Mouse (Mus musculus) cortical plate, adult 2 months (tissue): ENCODE measurements around the gene Btbd16. TPM values are rescaled to one million over a fixed set of nuclear protein-coding genes. Genes with fewer than 3 reads are reported as not detected.

Experiments
- H3K27ac ChIP-seq: fragments of 200-500 bp; 2 replicates; pipeline ENCODE4 v1.5.1; 2012; ENCODE audit warnings: low read length, control low read depth, inconsistent platforms; ENCODE audit not compliant: insufficient read depth
- H3K4me1 ChIP-seq: fragments of 200-500 bp; 2 replicates; pipeline ENCODE4 v1.6.1; 2011; ENCODE audit warnings: low read length; ENCODE audit not compliant: control insufficient read depth, insufficient read depth
- H3K4me3 ChIP-seq: fragments of 200-500 bp; 2 replicates; pipeline ENCODE4 v1.5.1; 2011; ENCODE audit warnings: mild to moderate bottlenecking, low read length, control low read depth; ENCODE audit not compliant: insufficient read depth
- CTCF ChIP-seq: fragments of 200-500 bp; IDR thresholded peaks from 2 replicates; pipeline ENCODE4 v1.5.1; 2011; ENCODE audit warnings: mild to moderate bottlenecking, control low read depth, low read length; ENCODE audit not compliant: insufficient read depth; ENCODE audit errors: extremely low read depth
- POLR2A ChIP-seq: fragments of 200-500 bp; IDR thresholded peaks from 2 replicates; pipeline ENCODE4 v1.6.1; 2011; ENCODE audit warnings: mild to moderate bottlenecking, low read length, control low read depth; ENCODE audit not compliant: insufficient read depth; ENCODE audit errors: extremely low read depth
- polyA plus RNA-seq: library from polyadenylated mRNA; depleted of rRNA; stranded (reverse); fragments of >200 nt; gene quantifications from 2 replicates; pipeline ENCODE4 v1.2.3, GENCODE M21; 2012

Gene Btbd16
- polyA plus RNA-seq, 1 experiment, result 0.86 TPM

DNA sequence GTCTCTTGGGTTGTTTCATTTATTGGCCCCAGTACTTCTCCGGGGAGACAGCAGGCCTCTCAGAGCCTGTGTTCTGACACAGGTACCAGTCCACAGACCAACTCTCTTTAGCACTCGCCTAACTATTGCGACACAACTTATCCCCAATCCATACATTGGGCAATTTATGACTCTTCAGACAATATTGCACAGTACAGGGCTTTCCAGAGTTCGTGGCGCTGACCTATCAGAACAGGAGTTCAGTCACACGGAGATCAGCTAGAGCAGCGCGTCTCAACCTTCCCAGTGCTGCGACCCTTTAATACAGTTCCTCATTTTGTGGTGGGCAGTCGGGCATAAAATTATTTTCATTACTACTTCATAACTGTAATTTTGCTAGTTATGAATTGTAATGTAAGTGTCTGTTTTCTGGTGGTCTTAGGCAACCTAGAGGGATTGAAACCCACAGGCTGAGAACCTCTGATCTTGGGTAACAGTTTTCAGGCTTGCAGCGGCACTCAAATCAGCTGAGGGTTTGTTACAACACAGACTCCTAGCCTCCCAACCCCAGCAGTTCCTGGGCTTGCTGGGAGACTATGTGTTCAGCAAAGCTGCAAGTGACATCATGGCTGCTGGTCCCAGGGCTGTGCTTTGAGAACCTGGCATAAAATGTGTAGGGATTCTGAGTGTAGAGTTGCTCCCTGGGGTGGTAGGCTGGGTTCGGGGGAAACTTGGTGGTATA is 65.7 kb downstream of the Btbd16 start:
- peaks cover 6% of the 10 kb centered on the region for H3K4me1 ChIP-seq

DNA sequence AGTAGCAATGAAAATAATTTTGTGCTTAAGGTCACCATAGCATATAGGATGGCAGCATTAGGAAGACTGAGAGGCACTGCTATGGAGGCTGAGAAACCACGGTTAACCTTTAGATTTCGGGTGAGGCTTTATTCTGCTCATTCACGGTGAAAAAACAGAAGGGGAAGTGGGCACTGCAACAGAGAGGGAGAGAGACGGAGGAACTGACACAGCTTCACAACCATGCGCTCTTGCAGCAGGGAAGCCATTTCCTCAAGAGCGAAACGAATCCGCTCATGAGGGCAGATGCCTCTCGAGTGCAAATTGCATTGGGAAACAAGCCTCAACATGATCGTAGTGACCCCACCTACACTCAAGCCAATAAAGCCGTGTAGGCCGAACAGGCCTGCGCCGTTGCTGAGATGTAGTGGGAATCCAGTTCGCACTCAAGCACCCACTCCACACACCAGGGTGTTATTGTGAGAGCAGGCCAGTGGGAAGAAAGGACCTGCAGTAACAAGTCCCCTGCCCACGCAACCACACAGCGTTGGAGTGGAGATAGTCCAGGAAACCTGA is 73.4 kb downstream of the Btbd16 start:
- H3K4me1 ChIP-seq, result no peaks in the 10 kb centered on the region
- H3K27ac ChIP-seq, result no peak overlapping the region
- no peak overlapping the region for H3K4me3 ChIP-seq
- TF ChIP-seq POLR2A, result no peak
- no peak for TF ChIP-seq CTCF

More for the DNA sequence above, 65.7 kb downstream of the Btbd16 start:
- H3K4me3 ChIP-seq, result no peak overlapping the region
- no peak overlapping the region for H3K27ac ChIP-seq
- TF ChIP-seq POLR2A (no peak), CTCF (no peak)

DNA sequence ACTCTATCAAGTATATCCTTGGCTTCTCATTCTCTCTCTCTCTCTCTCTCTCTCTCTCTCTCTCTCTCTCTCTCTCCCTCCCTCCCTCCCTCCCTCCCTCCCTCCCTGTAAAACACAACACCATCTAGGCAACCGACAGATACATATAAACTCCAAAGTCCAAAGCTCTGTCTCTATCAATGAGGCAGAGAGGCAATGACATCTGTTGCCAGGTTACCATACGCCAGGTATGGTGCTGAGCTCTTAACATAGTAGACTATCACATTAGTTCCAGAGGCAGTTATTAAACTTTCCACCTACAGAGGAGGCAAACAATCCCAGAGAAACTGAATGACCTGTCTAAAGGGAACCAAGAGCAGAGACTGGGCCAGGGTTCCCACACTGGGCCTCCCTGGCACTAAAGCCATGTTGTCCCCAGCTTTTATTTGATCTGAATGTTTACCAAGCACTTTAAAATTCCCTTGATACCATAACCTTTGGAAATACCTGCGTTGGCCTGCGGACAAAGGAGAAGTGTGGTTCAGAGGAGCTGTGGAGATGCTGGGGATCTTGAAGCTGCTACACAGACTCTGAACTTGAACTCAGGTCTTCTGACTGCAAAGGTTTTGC is 80.9 kb downstream of the Btbd16 start:
- Histone ChIP-seq H3K27ac (no peak overlapping the region), H3K4me3 (no peak overlapping the region), H3K4me1 (no peaks in the 10 kb centered on the region)
- no peak for TF ChIP-seq POLR2A
- no peak for TF ChIP-seq CTCF

DNA sequence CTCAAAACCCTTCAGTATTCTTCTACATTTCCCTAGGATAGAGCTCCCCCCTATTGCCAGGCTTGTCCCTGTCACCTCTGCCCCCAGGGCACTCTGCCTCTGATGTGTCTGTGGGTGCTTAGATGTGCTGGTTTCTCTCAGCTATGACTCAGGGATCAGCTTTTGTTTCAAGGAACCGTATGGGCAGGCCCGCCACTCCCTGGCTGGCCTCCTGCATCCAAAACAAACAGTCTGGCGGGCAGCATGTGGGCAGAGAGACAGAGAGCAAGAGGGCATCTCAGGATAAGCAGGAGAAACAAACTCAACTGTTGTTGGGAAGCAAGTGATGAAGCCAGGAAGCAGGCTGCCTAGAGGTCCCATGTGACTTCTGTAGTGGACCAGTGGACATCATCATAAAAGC is 81.8 kb downstream of the Btbd16 start:
- no peak overlapping the region for H3K4me3 ChIP-seq
- TF ChIP-seq POLR2A (no peak), CTCF (no peak)
- no peaks in the 10 kb centered on the region for H3K4me1 ChIP-seq
- no peak overlapping the region for H3K27ac ChIP-seq

DNA sequence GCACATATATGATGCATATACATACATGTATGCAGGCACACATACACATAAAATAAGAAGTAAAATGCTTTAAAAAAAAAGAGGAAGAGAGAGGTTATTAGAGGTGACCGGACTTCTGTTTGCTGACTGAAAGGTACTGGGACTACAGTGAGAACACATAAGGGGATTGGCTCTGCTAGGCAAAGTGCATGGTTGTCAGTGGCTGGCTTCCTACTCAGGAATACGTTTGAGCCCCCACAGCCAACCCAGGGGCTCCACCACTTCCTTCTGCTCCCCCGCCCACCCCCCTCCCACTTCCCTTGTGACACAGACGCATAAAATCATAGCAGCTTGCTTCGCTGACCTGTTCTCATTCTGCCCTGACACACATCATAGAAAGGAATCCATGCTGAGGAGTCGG is 84.1 kb downstream of the Btbd16 start:
- no peak for TF ChIP-seq POLR2A
- no peak for TF ChIP-seq CTCF

DNA sequence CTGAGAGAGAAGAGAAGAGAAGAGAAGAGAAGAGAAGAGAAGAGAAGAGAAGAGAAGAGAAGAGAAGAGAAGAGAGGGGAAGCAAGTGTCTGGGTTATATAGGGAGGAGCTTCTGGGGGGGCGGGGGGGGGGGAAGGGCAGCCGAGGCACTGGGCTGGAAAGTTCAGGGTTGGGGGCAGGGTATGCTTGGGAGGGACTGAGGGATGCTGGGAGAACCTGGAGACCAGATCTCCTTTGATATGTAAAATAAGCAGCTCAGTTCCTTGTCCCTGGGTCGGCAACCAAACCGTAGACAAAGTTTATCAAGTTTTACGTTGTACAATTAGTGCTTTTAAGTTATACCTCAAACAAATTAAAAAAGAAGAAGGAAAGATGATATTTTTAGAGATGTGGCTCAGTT is 86.1 kb downstream of the Btbd16 start:
- Histone ChIP-seq H3K4me3 (no peak overlapping the region), H3K27ac (no peak overlapping the region), H3K4me1 (no peaks in the 10 kb centered on the region)
- TF ChIP-seq CTCF (no peak), POLR2A (no peak)

More for the DNA sequence above, 84.1 kb downstream of the Btbd16 start:
- H3K27ac ChIP-seq, result no peak overlapping the region
- H3K4me3 ChIP-seq, result no peak overlapping the region
- no peaks in the 10 kb centered on the region for H3K4me1 ChIP-seq

DNA sequence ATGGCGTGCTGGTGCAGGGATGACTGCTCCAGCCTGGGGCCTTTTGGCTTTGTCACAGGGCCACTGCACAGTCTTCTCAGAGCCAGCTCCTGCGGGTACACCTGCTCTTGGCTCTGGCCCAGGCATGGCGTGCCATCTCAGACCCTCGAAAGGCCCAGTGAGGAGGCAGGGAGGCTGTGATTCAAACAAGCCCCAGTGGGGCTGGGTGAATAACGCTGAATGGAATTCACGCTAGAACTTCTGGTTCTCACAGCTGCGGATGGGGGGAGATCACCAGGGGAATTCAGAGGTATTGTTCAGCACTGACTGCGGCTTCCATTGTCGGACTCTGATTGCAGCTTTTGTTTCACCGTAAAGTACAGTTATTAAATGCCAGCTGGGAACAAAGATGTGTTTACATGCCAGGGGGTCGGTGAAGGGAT is 86.9 kb downstream of the Btbd16 start:
- H3K4me1 ChIP-seq, result no peaks in the 10 kb centered on the region
- peak overlapping the region; percentile 5; the same call in 1 of the 2 replicates for H3K27ac ChIP-seq
- no peak overlapping the region for H3K4me3 ChIP-seq
- TF ChIP-seq CTCF (no peak), POLR2A (no peak)

DNA sequence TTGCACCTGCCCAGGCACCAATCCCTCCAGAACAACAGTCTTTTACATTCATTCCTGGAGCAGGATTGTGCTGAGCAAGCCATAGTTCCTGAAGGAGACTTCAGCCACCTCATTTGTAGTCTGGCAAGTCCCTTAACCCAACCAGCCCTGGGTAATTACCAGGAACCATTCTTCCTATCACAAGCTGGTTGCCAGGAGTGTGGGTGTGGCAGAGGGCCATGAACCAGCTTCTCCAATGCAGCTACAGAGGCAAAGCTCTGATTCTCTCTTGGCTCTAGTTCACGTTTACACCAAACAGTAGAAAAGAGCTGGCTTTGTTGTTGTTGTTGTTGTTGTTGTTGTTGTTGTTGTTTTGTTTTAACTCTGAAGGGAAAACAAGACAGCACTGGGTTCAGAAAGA is 88.6 kb downstream of the Btbd16 start:
- Histone ChIP-seq H3K4me1 (no peaks in the 10 kb centered on the region; the same call in 1 of the 2 replicates), H3K4me3 (no peak overlapping the region), H3K27ac (no peak overlapping the region)
- TF ChIP-seq POLR2A (no peak), CTCF (no peak)

DNA sequence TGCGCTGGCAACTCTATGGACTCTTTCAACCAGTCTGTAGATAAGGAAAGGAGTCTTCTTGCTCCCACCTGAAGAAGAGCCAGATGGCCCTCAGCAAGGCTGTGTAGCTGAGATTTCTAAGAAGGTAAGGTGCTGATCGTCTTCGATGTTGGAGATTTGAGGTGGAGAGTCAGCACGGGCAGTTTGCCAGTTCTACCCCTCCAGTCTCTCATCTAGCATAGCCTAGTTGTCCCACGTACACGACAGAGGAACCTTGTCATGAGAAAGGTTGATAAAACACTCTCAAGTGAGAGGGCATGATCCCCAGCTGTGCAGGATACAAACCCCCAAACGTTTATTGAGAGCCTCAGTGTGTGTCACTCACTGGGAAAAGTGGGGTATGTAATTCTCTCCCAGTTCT is 90.8 kb downstream of the Btbd16 start:
- Histone ChIP-seq H3K4me3 (no peak overlapping the region), H3K27ac (no peak overlapping the region)
- TF ChIP-seq CTCF, result no peak
- no peak for TF ChIP-seq POLR2A

More for the DNA sequence above, 90.8 kb downstream of the Btbd16 start:
- peaks cover under 1% of the 10 kb centered on the region; the same call in 1 of the 2 replicates for H3K4me1 ChIP-seq
